Mouse (Mus musculus) forebrain, embryonic 15.5 days (tissue): ENCODE measurements around the gene Ankrd40. TPM values are rescaled to one million over a fixed set of nuclear protein-coding genes. Genes with fewer than 3 reads are reported as not detected.

Experiments
- ATAC-seq: fragments of 200-750 bp; cut with Nextera tagmentation; replicated peaks from 2 replicates; pipeline ENCODE4 v1.8.0; 2017; ENCODE audit warnings: mild to moderate bottlenecking, moderate TSS enrichment, moderate library complexity
- H3K27ac ChIP-seq: fragments of 300-500 bp; sonication (generic); replicated peaks from 2 replicates; pipeline ENCODE4 v1.5.1; 2015; ENCODE audit warnings: mild to moderate bottlenecking, inconsistent platforms
- H3K27me3 ChIP-seq: fragments of 300-500 bp; sonication (generic); 2 replicates; pipeline ENCODE4 v1.6.1; 2015; ENCODE audit warnings: inconsistent platforms
- H3K36me3 ChIP-seq: fragments of 300-500 bp; sonication (generic); 2 replicates; pipeline ENCODE4 v1.6.1; 2015; ENCODE audit warnings: mild to moderate bottlenecking, inconsistent platforms
- H3K4me1 ChIP-seq: fragments of 300-500 bp; sonication (generic); 2 replicates; pipeline ENCODE4 v1.6.1; 2015; ENCODE audit warnings: inconsistent platforms
- H3K4me2 ChIP-seq: fragments of 300-500 bp; sonication (generic); replicated peaks from 2 replicates; pipeline ENCODE4 v1.6.1; 2015; ENCODE audit warnings: mild to moderate bottlenecking, inconsistent platforms
- H3K4me3 ChIP-seq: fragments of 300-500 bp; sonication (generic); 2 replicates; pipeline ENCODE4 v1.5.1; 2015; ENCODE audit warnings: mild to moderate bottlenecking, inconsistent platforms
- H3K9ac ChIP-seq: fragments of 300-500 bp; sonication (generic); replicated peaks from 2 replicates; pipeline ENCODE4 v1.6.1; 2015; ENCODE audit warnings: mild to moderate bottlenecking, inconsistent platforms
- H3K9me3 ChIP-seq: fragments of 300-500 bp; sonication (generic); 2 replicates; pipeline ENCODE4 v1.6.1; 2016; ENCODE audit warnings: inconsistent platforms
- WGBS: fragments of 180-500 bp; shearing (Covaris S2); methylation state at CpG from one replicate; pipeline ENCODE4 v1.1.7; 2015; ENCODE audit warnings: mixed read lengths; 5-methylcytosine and 5-hydroxymethylcytosine counted together
- polyA plus RNA-seq: library from polyadenylated mRNA; unstranded; fragments of >200 nt; fragmentation: Nextera tagmentation; extraction: Ambion mirVana; gene quantifications from 2 replicates; pipeline ENCODE4 v1.2.1, GENCODE M21; 2015

Gene Ankrd40
- 15.9 and 17.2 TPM in 2 replicates for polyA plus RNA-seq

DNA sequence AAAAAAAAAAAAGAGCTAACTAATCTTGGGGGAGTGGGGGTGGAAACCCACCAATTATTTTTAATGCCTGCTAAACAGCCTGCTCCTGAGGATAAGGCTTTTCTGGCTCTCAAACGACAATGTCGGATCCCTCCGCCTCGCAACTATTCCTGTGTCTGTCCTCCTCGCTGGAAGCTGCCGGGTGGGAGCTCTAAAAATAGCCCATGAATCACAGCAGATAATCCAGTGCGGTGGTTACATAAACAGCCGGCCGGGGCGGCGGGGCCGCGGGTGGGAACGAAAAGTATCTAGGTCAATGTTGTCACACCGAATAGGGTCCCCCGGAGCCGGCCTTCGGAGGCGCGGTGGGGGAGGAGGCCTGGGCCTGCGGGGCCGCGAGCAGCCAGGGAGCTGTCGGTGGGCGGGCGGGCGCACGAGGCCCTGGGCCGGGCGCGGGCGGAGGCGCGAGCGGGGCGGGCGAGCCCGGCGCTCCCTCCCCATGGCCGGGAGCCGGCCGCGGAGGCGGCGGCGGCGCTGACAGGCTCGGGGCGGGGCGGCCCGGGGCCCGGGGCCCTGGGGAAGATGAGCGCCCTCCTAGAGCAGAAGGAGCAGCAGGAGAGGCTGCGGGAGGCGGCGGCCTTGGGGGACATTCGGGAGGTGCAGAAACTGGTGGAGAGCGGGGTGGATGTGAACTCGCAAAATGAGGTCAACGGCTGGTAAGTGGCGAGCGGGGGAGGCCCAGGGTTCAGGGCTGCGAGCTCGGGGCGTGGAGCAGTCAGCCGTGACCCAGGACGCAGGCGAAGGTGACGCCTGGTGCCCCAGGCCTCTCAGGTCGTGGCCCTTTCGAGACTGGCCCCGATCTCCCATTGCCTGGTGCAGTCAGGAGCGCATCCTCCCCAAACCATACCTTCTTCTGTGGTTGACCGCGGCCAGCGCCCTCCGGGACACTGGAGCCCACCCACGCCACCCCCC is at the start of gene Ankrd40:
Ankrd40 (plus strand) TSS at position 309 of the 951 bp plus-strand sequence.
- peak within 1 kb of the TSS; percentile 91 for H3K4me2 ChIP-seq
- H3K9ac ChIP-seq = peak within 1 kb of the TSS; percentile 92
- H3K27ac ChIP-seq = peak within 1 kb of the TSS; percentile 99
- no peaks in the 10 kb centered on the region for H3K36me3 ChIP-seq
- peak; percentile 88 for ATAC-seq
- H3K9me3 ChIP-seq = no peaks in the 10 kb centered on the region
- H3K27me3 ChIP-seq = no peaks in the 10 kb centered on the region
- WGBS = under 1% methylated on average over 77 of the region's 78 CpGs
- peak within 1 kb of the TSS; percentile 60 for H3K4me3 ChIP-seq
- peaks cover 45% of the 10 kb centered on the region for H3K4me1 ChIP-seq

DNA sequence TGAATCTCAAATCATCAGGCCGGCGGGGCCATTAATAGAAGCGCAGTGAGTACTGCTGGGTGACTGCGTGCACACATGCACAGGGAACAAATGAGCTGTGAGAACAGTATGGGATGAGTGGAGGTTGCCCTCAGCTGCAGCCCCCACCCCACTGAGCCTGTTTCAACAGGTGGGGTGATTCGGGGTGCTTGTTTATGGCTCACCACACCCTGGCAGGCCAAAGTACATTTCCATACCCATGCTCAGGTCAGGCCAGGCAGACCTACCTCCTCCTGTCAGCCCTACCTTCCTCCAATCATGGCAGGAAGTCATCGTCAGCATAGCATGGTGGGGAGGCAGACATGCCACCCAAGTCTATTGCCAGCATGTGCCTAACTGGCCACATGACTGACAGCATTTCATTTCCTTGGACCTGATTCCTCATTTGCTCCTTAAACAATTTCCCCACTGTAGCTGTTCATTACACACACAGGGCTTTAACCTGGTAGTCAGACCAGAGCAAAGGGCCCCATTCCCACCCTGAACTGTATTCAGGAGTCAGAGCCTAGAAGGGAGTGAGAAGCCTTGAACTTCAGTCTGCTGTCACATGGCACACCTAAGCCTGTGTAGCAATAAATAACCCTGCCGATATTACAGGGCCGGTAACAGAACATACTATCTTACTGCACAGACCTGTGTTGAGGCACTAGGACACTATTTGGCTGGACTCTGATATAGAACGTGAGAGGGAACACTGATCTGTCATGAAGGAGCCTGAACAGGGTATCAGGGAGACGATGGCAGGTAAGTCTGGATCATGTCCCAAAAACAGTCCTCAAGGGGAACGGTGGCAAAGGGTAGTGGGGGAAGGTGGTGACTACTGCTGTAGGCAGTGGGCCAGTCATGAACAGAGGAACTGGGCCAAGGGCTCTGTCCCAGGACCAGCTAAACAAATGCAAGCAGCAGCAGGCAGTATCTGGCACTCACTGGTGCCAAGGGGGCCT is 46.3 kb upstream of the Ankrd40 start, which contains the start of gene Gm21885:
Gm21885 (plus strand) TSS at position 675 of the 983 bp plus-strand sequence.
- Histone ChIP-seq H3K36me3 (peaks cover 22% of the 10 kb centered on the region), H3K4me1 (peaks cover 14% of the 10 kb centered on the region), H3K27ac (no peak within 1 kb of the TSS; the same call in 1 of the 2 replicates), H3K27me3 (no peaks in the 10 kb centered on the region), H3K4me3 (no peak within 1 kb of the TSS), H3K4me2 (no peak within 1 kb of the TSS), H3K9ac (no peak within 1 kb of the TSS), H3K9me3 (no peaks in the 10 kb centered on the region)
- no peak; the same call in 1 of the 2 replicates for ATAC-seq
- 82% methylated on average over 11 of the region's 11 CpGs for WGBS

DNA sequence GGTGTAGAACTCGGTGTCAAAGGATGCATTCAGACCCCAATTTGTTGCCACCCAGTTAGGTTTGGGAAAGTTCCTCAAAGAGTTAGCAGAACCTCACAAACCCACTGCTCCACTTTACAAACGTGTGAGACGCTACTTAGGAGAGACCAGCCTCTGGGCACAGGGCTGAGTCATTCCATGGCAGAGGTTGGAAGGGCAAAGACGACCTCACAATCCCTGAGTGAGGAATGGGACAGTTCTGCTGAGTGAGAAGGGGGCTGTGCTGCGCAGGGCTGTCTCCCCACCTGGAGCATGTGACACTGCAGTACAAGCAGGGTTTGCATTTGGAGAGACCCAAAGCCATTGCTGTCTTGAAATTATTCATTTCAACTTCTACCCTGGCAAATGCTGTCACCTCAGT is 45.5 kb upstream of the Ankrd40 start:
- 64% methylated on average over 5 of the region's 5 CpGs for WGBS
- ATAC-seq = no peak
- H3K27ac ChIP-seq = no peak overlapping the region; the same call in 1 of the 2 replicates

GRCm38 (mm10) chr11:94283536-94284099 is 44.2 kb upstream of the Ankrd40 start:
- H3K9ac ChIP-seq = no peak overlapping the region
- peaks cover 4% of the 10 kb centered on the region; the same call in 1 of the 2 replicates for H3K4me1 ChIP-seq
- H3K9me3 ChIP-seq = no peaks in the 10 kb centered on the region
- 92% methylated on average over 6 of the region's 6 CpGs for whole genome bisulfite sequencing
- no peak overlapping the region for H3K4me3 ChIP-seq
- ATAC-seq = no peak
- no peaks in the 10 kb centered on the region for H3K27me3 ChIP-seq
- H3K36me3 ChIP-seq = peaks cover 41% of the 10 kb centered on the region
- H3K27ac ChIP-seq = no peak overlapping the region
- no peak overlapping the region for H3K4me2 ChIP-seq

More for the DNA sequence above, 45.5 kb upstream of the Ankrd40 start:
- Histone ChIP-seq H3K4me3 (no peak overlapping the region), H3K9ac (no peak overlapping the region), H3K4me1 (peaks cover 6% of the 10 kb centered on the region), H3K27me3 (no peaks in the 10 kb centered on the region), H3K36me3 (peaks cover 29% of the 10 kb centered on the region), H3K9me3 (no peaks in the 10 kb centered on the region), H3K4me2 (no peak overlapping the region)

- H3K4me3 ChIP-seq = no peak overlapping the region
- no peaks in the 10 kb centered on the region for H3K9me3 ChIP-seq
- H3K36me3 ChIP-seq = peaks cover 65% of the 10 kb centered on the region
- peaks cover 4% of the 10 kb centered on the region; the same call in 1 of the 2 replicates for H3K4me1 ChIP-seq
- no peak overlapping the region for H3K9ac ChIP-seq
- no peak overlapping the region for H3K27ac ChIP-seq
- H3K27me3 ChIP-seq = no peaks in the 10 kb centered on the region
- H3K4me2 ChIP-seq = no peak overlapping the region
- no peak for ATAC-seq
- WGBS = 91% methylated on average over 11 of the region's 11 CpGs
These were observed 41.8 kb upstream of the Ankrd40 start for GRCm38 (mm10) chr11:94285886-94286574.

- peaks cover 73% of the 10 kb centered on the region for H3K36me3 ChIP-seq
- H3K27me3 ChIP-seq = no peaks in the 10 kb centered on the region
- 85% methylated on average over 5 of the region's 5 CpGs for WGBS
- H3K4me2 ChIP-seq = no peak overlapping the region
- H3K9me3 ChIP-seq = no peaks in the 10 kb centered on the region
- no peaks in the 10 kb centered on the region for H3K4me1 ChIP-seq
- no peak overlapping the region for H3K27ac ChIP-seq
- H3K9ac ChIP-seq = no peak overlapping the region
- H3K4me3 ChIP-seq = no peak overlapping the region
- no peak for ATAC-seq
These were observed 40.7 kb upstream of the Ankrd40 start for GRCm38 (mm10) chr11:94287105-94287504.

- H3K27ac ChIP-seq = no peak overlapping the region
- 86% methylated on average over 10 of the region's 10 CpGs for WGBS
- peaks cover 86% of the 10 kb centered on the region for H3K36me3 ChIP-seq
- no peak overlapping the region for H3K4me2 ChIP-seq
- H3K4me3 ChIP-seq = no peak overlapping the region
- H3K27me3 ChIP-seq = no peaks in the 10 kb centered on the region
- no peak overlapping the region for H3K9ac ChIP-seq
- ATAC-seq = no peak
- no peaks in the 10 kb centered on the region for H3K4me1 ChIP-seq
- no peaks in the 10 kb centered on the region for H3K9me3 ChIP-seq
These were observed 37.6 kb upstream of the Ankrd40 start for GRCm38 (mm10) chr11:94290062-94290740.

- H3K27ac ChIP-seq = no peak overlapping the region
- no peak overlapping the region for H3K4me2 ChIP-seq
- no peak overlapping the region for H3K4me3 ChIP-seq
- no peaks in the 10 kb centered on the region for H3K27me3 ChIP-seq
- H3K9me3 ChIP-seq = no peaks in the 10 kb centered on the region
- 45% methylated on average over 9 of the region's 9 CpGs for WGBS
- H3K36me3 ChIP-seq = peaks cover 90% of the 10 kb centered on the region
- no peaks in the 10 kb centered on the region for H3K4me1 ChIP-seq
- no peak for ATAC-seq
- H3K9ac ChIP-seq = no peak overlapping the region
These were observed 32.6 kb upstream of the Ankrd40 start for GRCm38 (mm10) chr11:94294996-94295845.

GRCm38 (mm10) chr11:94312733-94313132 is 15.1 kb upstream of the Ankrd40 start:
- Histone ChIP-seq H3K4me1 (peaks cover 43% of the 10 kb centered on the region), H3K4me2 (no peak overlapping the region), H3K36me3 (peaks cover 5% of the 10 kb centered on the region; the same call in 1 of the 2 replicates), H3K4me3 (no peak overlapping the region), H3K9me3 (no peaks in the 10 kb centered on the region), H3K27ac (no peak overlapping the region), H3K27me3 (no peaks in the 10 kb centered on the region), H3K9ac (no peak overlapping the region)
- 77% methylated on average over 1 of the region's 1 CpGs for WGBS
- no peak for ATAC-seq

DNA sequence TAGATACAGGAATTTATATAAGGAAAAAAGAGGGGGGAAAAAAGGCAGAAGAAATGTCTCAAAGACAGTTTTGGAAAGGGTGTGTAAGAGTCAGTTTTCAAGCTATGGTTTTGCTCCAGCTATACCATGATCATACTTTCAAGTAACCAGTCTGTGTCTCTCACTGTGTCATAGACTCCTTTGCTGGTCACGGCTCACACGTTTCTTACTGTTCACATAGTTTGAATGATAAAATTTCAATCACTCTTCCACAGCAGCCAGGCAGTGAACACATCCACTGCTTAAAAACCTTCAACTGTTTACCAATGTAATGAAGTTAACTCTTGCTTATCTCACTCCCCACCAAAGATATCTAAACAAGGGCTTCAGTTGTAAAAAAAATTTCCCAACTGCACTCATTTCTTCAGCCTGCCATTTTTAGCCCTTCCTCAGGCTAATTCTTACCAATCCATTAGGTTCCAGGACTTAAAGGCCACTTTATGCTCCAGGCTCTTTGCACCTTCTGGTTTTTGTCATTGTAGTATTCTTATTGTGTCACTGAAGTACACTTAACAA is 13.6 kb upstream of the Ankrd40 start:
- H3K9ac ChIP-seq = no peak overlapping the region
- H3K27ac ChIP-seq = no peak overlapping the region
- H3K36me3 ChIP-seq = no peaks in the 10 kb centered on the region
- ATAC-seq = no peak
- H3K4me3 ChIP-seq = no peak overlapping the region
- peaks cover 53% of the 10 kb centered on the region for H3K4me1 ChIP-seq
- WGBS = 80% methylated on average over 2 of the region's 2 CpGs
- no peaks in the 10 kb centered on the region for H3K27me3 ChIP-seq
- H3K9me3 ChIP-seq = no peaks in the 10 kb centered on the region
- no peak overlapping the region for H3K4me2 ChIP-seq
